Mouse (Mus musculus): ENCODE results near the gene Prune2. TPM values are rescaled to one million over a fixed set of nuclear protein-coding genes. Genes with fewer than 3 reads are reported as not detected.

Prune2 gene
- total and polyA plus RNA-seq, 3 experiments, result 0.55 TPM; not detected in 2

DNA sequence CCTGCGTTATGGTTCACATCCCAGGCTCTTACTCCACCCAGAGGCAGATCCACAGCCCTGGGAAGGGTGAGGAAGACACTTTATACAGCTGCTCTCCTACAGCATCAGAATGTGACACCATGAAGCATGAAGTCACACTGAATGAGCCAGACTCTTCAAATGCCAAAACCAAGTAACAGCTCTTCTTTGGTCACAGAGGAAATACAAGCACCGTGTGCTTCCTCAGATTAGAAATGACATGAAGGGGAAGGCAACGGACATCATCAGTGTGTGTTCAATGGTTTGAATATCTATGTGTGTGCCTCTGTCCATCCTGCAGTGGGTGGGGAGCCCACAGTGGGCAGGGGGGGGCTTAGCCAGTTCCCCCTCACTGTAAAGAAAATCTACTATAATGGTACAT is 76.4 kb downstream of the Prune2 start:
- Histone ChIP-seq H3K9me3 (replicated peaks) (no peaks in the 10 kb centered on the region), H3K36me3 (replicated peaks) (no peaks in the 10 kb centered on the region), H3K27me3 (ENCODE audit: insufficient read depth, low read length) (peaks cover 6% of the 10 kb centered on the region; the same call in 1 of the 2 replicates), H3K4me3 (ENCODE audit: low read depth, low read length) (no peak overlapping the region), H3K4me1 (ENCODE audit: insufficient read depth, low read depth, low read length) (no peaks in the 10 kb centered on the region)
- DNase-seq (ENCODE audit: low spot score) (no peak), ATAC-seq (ENCODE audit: extremely low read depth, insufficient number of reproducible peaks, low FRiP score, poor library complexity, severe bottlenecking) (no peak)
- TF ChIP-seq CTCF (IDR thresholded peaks at IDR 0.05; ENCODE audit: low read depth, low read length), result no peak
- no peak for TF ChIP-seq GATA1 (IDR thresholded peaks at IDR 0.05; ENCODE audit: borderline replicate concordance, low read length)
- no peak for TF ChIP-seq TAL1 (conservative IDR thresholded peaks at IDR 0.05; ENCODE audit: low read depth, low read length)
- no peak for TF ChIP-seq GATA2 (IDR thresholded peaks at IDR 0.05; ENCODE audit: borderline replicate concordance, low read depth, low read length)
- TF ChIP-seq POLR2AphosphoS5 (IDR thresholded peaks at IDR 0.05; ENCODE audit: insufficient replicate concordance, low read depth, low read length), result no peak

DNA sequence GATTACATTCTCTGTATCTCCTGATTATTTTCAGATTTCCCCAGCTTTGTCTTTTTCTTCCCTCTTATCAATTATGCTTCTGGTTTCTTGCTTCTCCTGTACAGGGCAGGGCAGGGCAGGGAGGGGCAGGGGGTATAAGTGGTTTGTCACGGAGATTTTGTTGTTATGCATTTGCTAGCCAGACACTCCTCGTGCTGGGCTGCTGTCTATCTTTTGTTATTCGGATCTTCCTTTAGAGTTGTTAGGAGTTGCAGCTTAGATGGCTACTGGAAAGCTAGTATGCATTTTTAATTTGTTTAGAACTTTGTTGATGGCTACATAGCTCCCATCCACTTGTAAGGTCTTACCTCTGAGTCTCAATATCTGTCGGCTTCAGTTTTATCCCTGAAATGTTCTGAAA is 91.0 kb downstream of the Prune2 start:
- ATAC-seq (ENCODE audit: extremely low read depth, insufficient number of reproducible peaks, low FRiP score, poor library complexity, severe bottlenecking) (no peak), DNase-seq (ENCODE audit: low spot score) (no peak)
- no peaks in the 10 kb centered on the region for H3K27me3 ChIP-seq (ENCODE audit: insufficient read depth, low read length)
- peaks cover 20% of the 10 kb centered on the region for H3K9me3 ChIP-seq (replicated peaks)
- H3K4me3 ChIP-seq (ENCODE audit: low read depth, low read length), result no peak overlapping the region
- TF ChIP-seq POLR2AphosphoS5 (IDR thresholded peaks at IDR 0.05; ENCODE audit: insufficient replicate concordance, low read depth, low read length), result no peak
- TF ChIP-seq TAL1 (conservative IDR thresholded peaks at IDR 0.05; ENCODE audit: low read depth, low read length), result no peak
- TF ChIP-seq GATA1 (IDR thresholded peaks at IDR 0.05; ENCODE audit: borderline replicate concordance, low read length), result no peak
- no peak for TF ChIP-seq CTCF (IDR thresholded peaks at IDR 0.05; ENCODE audit: low read depth, low read length)
- TF ChIP-seq GATA2 (IDR thresholded peaks at IDR 0.05; ENCODE audit: borderline replicate concordance, low read depth, low read length), result no peak
- no peaks in the 10 kb centered on the region for H3K36me3 ChIP-seq (replicated peaks)
- H3K4me1 ChIP-seq (ENCODE audit: insufficient read depth, low read depth, low read length), result no peaks in the 10 kb centered on the region

GRCm38 (mm10) chr19:17055892-17056291 is 100.0 kb downstream of the Prune2 start:
- Histone ChIP-seq H3K4me1 (ENCODE audit: insufficient read depth, low read depth, low read length) (no peaks in the 10 kb centered on the region), H3K9me3 (replicated peaks) (no peaks in the 10 kb centered on the region), H3K4me3 (ENCODE audit: low read depth, low read length) (no peak overlapping the region), H3K36me3 (replicated peaks) (no peaks in the 10 kb centered on the region), H3K27me3 (ENCODE audit: insufficient read depth, low read length) (no peaks in the 10 kb centered on the region)
- TF ChIP-seq GATA2 (IDR thresholded peaks at IDR 0.05; ENCODE audit: borderline replicate concordance, low read depth, low read length) (no peak), CTCF (IDR thresholded peaks at IDR 0.05; ENCODE audit: low read depth, low read length) (no peak), POLR2AphosphoS5 (IDR thresholded peaks at IDR 0.05; ENCODE audit: insufficient replicate concordance, low read depth, low read length) (no peak)
- ATAC-seq (ENCODE audit: extremely low read depth, insufficient number of reproducible peaks, low FRiP score, poor library complexity, severe bottlenecking) (no peak), DNase-seq (ENCODE audit: low spot score) (no peak)

DNA sequence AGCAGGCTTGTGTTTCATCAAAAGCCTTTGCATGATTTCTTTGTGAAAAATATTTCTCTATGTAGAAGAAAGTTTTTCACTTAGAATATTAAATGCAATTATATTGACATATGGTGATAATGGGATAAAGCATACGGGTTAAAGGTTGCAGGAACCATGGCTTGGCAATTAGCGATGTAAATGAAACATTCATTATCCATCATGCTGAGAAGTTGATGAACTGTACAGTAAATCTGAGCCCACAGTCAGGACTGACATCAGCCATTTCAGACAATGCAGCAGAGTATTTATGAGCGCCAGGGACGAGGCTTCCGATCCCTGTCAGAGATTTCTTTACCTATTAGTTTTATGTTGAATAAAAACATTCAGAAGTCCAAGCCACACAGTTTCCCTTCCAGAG is 104.2 kb downstream of the Prune2 start:
- Histone ChIP-seq H3K27me3 (ENCODE audit: insufficient read depth, low read length) (no peaks in the 10 kb centered on the region), H3K4me1 (ENCODE audit: insufficient read depth, low read depth, low read length) (no peaks in the 10 kb centered on the region), H3K36me3 (replicated peaks) (no peaks in the 10 kb centered on the region), H3K9me3 (replicated peaks) (no peaks in the 10 kb centered on the region), H3K4me3 (ENCODE audit: low read depth, low read length) (no peak overlapping the region)
- TF ChIP-seq GATA2 (IDR thresholded peaks at IDR 0.05; ENCODE audit: borderline replicate concordance, low read depth, low read length) (no peak), TAL1 (conservative IDR thresholded peaks at IDR 0.05; ENCODE audit: low read depth, low read length) (no peak), POLR2AphosphoS5 (IDR thresholded peaks at IDR 0.05; ENCODE audit: insufficient replicate concordance, low read depth, low read length) (no peak), GATA1 (IDR thresholded peaks at IDR 0.05; ENCODE audit: borderline replicate concordance, low read length) (no peak), CTCF (IDR thresholded peaks at IDR 0.05; ENCODE audit: low read depth, low read length) (no peak)
- ATAC-seq (ENCODE audit: extremely low read depth, insufficient number of reproducible peaks, low FRiP score, poor library complexity, severe bottlenecking), result no peak
- DNase-seq (ENCODE audit: low spot score), result no peak

DNA sequence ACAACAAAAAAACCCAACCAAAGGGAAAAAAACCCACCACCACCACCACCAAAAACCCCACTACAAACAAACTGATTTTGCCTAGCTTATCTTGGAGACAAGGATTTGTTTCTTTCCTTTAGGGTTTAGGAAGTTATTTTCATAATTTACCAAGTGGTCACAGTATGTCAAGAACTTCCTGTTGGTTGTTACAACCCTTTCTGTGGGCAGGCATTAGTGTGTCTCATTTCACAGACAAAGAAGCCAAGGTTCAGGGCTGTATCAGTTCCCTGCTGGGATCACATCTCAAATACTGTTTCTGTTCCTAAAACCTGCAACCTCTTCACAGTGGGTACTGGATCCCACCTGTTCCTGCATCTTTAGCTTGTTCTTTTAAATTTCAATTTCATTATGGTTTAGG is 108.5 kb downstream of the Prune2 start:
- H3K4me3 ChIP-seq (ENCODE audit: low read depth, low read length), result no peak overlapping the region
- TF ChIP-seq GATA2 (IDR thresholded peaks at IDR 0.05; ENCODE audit: borderline replicate concordance, low read depth, low read length) (no peak), TAL1 (conservative IDR thresholded peaks at IDR 0.05; ENCODE audit: low read depth, low read length) (no peak)
- no peaks in the 10 kb centered on the region for H3K9me3 ChIP-seq (replicated peaks)
- no peaks in the 10 kb centered on the region for H3K27me3 ChIP-seq (ENCODE audit: insufficient read depth, low read length)
- no peaks in the 10 kb centered on the region for H3K4me1 ChIP-seq (ENCODE audit: insufficient read depth, low read depth, low read length)
- H3K36me3 ChIP-seq (replicated peaks), result no peaks in the 10 kb centered on the region
- ATAC-seq (ENCODE audit: extremely low read depth, insufficient number of reproducible peaks, low FRiP score, poor library complexity, severe bottlenecking) (no peak), DNase-seq (ENCODE audit: low spot score) (no peak)

DNA sequence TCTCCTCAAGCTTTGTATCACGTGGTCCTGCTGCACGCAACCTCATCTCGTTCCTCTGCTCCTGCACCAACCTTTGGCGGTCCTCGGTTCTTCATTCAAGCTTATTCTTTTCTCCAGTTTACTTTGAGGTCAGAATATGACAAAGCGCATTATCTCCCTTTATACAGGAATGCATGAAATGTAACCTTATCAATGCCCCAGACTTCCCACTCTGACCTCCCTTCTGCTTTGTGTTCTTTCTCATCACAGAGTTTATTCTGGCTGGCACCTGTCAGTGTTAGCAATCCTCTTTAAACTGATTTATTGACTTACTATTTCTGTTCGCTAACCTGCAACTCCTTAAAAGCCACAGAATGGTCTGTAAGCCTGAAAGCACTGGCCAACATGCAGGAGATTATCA is 113.1 kb downstream of the Prune2 start:
- TF ChIP-seq POLR2AphosphoS5 (IDR thresholded peaks at IDR 0.05; ENCODE audit: insufficient replicate concordance, low read depth, low read length) (no peak), GATA2 (IDR thresholded peaks at IDR 0.05; ENCODE audit: borderline replicate concordance, low read depth, low read length) (no peak), CTCF (IDR thresholded peaks at IDR 0.05; ENCODE audit: low read depth, low read length) (no peak), GATA1 (IDR thresholded peaks at IDR 0.05; ENCODE audit: borderline replicate concordance, low read length) (no peak), TAL1 (conservative IDR thresholded peaks at IDR 0.05; ENCODE audit: low read depth, low read length) (no peak)
- Histone ChIP-seq H3K9me3 (replicated peaks) (no peaks in the 10 kb centered on the region), H3K4me1 (ENCODE audit: insufficient read depth, low read depth, low read length) (no peaks in the 10 kb centered on the region)

DNA sequence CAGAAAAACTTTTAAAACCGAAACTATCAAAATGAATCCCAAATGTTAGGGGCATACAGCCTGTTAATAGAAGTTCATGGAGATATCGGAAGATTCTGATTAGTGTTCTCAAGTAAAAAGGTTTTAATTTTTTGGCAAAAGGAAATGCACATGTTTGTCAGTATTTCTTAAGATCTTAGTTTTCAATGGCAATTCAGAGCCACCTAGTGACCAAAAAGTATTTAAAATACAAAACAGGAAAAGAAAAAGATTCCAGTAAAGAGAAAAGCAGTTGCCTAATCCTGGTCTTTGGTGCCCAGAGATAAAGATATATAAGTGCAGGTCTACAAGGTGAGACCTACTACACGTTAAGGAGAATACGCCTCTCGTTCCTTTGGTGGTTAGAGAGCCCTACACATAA is 115.3 kb downstream of the Prune2 start:
- ATAC-seq (ENCODE audit: extremely low read depth, insufficient number of reproducible peaks, low FRiP score, poor library complexity, severe bottlenecking) (no peak), DNase-seq (ENCODE audit: low spot score) (no peak)
- Histone ChIP-seq H3K27me3 (ENCODE audit: insufficient read depth, low read length) (0 out of 2 replicates have a peak, but pooled peaks cover 3% of the 10 kb centered on the region), H3K9me3 (replicated peaks) (no peaks in the 10 kb centered on the region), H3K4me1 (ENCODE audit: insufficient read depth, low read depth, low read length) (no peaks in the 10 kb centered on the region), H3K4me3 (ENCODE audit: low read depth, low read length) (no peak overlapping the region), H3K36me3 (replicated peaks) (no peaks in the 10 kb centered on the region)
- TF ChIP-seq GATA1 (IDR thresholded peaks at IDR 0.05; ENCODE audit: borderline replicate concordance, low read length) (no peak), GATA2 (IDR thresholded peaks at IDR 0.05; ENCODE audit: borderline replicate concordance, low read depth, low read length) (no peak), CTCF (IDR thresholded peaks at IDR 0.05; ENCODE audit: low read depth, low read length) (no peak), TAL1 (conservative IDR thresholded peaks at IDR 0.05; ENCODE audit: low read depth, low read length) (no peak)

More for the DNA sequence above, 113.1 kb downstream of the Prune2 start:
- Histone ChIP-seq H3K27me3 (ENCODE audit: insufficient read depth, low read length) (0 out of 2 replicates have a peak, but pooled peaks cover 3% of the 10 kb centered on the region), H3K36me3 (replicated peaks) (no peaks in the 10 kb centered on the region), H3K4me3 (ENCODE audit: low read depth, low read length) (no peak overlapping the region)
- DNase-seq (ENCODE audit: low spot score) (no peak), ATAC-seq (ENCODE audit: extremely low read depth, insufficient number of reproducible peaks, low FRiP score, poor library complexity, severe bottlenecking) (no peak)
